Mouse (Mus musculus) kidney, embryonic 15.5 days (tissue): ENCODE results near the gene Slc44a3. TPM values are rescaled to one million over a fixed set of nuclear protein-coding genes. Genes with fewer than 3 reads are reported as not detected.

ENCODE experiments used
- ATAC-seq: fragments of 200-750 bp; cut with Nextera tagmentation; replicated peaks from 2 replicates; pipeline ENCODE4 v1.8.0; 2017; ENCODE audit warnings: moderate TSS enrichment; ENCODE audit not compliant: low FRiP score
- H3K27ac ChIP-seq: fragments of 300-500 bp; sonication (generic); 2 replicates; pipeline ENCODE4 v1.5.1; 2015; ENCODE audit warnings: mild to moderate bottlenecking, inconsistent platforms
- H3K27me3 ChIP-seq: fragments of 300-500 bp; sonication (generic); 2 replicates; pipeline ENCODE4 v1.6.1; 2015; ENCODE audit warnings: inconsistent platforms
- H3K36me3 ChIP-seq: fragments of 300-500 bp; sonication (generic); 2 replicates; pipeline ENCODE4 v1.6.1; 2015; ENCODE audit warnings: inconsistent platforms
- H3K4me1 ChIP-seq: fragments of 300-500 bp; sonication (generic); 2 replicates; pipeline ENCODE4 v1.6.1; 2015; ENCODE audit warnings: inconsistent platforms
- H3K4me2 ChIP-seq: fragments of 300-500 bp; sonication (generic); 2 replicates; pipeline ENCODE4 v1.6.1; 2015; ENCODE audit warnings: moderate library complexity, mild to moderate bottlenecking, inconsistent platforms
- H3K4me3 ChIP-seq: fragments of 300-500 bp; sonication (generic); replicated peaks from 2 replicates; pipeline ENCODE4 v1.5.1; 2015; ENCODE audit warnings: mild to moderate bottlenecking, inconsistent platforms
- H3K9ac ChIP-seq: fragments of 300-500 bp; sonication (generic); 2 replicates; pipeline ENCODE4 v1.6.1; 2015; ENCODE audit warnings: mild to moderate bottlenecking, inconsistent platforms
- H3K9me3 ChIP-seq: fragments of 300-500 bp; sonication (generic); replicated peaks from 2 replicates; pipeline ENCODE4 v1.6.1; 2016; ENCODE audit warnings: inconsistent platforms
- WGBS: fragments of 180-500 bp; shearing (Covaris S2); methylation state at CpG from one replicate; pipeline ENCODE4 v1.1.7; 2015; ENCODE audit warnings: mixed read lengths; 5-methylcytosine and 5-hydroxymethylcytosine counted together
- polyA plus RNA-seq: library from polyadenylated mRNA; unstranded; fragments of >200 nt; fragmentation: Nextera tagmentation; extraction: Ambion mirVana; gene quantifications from 2 replicates; pipeline ENCODE4 v1.2.1, GENCODE M21; 2015

Gene Slc44a3
- polyA plus RNA-seq, 1 experiment from 2014 or later, result 7.2 TPM

DNA sequence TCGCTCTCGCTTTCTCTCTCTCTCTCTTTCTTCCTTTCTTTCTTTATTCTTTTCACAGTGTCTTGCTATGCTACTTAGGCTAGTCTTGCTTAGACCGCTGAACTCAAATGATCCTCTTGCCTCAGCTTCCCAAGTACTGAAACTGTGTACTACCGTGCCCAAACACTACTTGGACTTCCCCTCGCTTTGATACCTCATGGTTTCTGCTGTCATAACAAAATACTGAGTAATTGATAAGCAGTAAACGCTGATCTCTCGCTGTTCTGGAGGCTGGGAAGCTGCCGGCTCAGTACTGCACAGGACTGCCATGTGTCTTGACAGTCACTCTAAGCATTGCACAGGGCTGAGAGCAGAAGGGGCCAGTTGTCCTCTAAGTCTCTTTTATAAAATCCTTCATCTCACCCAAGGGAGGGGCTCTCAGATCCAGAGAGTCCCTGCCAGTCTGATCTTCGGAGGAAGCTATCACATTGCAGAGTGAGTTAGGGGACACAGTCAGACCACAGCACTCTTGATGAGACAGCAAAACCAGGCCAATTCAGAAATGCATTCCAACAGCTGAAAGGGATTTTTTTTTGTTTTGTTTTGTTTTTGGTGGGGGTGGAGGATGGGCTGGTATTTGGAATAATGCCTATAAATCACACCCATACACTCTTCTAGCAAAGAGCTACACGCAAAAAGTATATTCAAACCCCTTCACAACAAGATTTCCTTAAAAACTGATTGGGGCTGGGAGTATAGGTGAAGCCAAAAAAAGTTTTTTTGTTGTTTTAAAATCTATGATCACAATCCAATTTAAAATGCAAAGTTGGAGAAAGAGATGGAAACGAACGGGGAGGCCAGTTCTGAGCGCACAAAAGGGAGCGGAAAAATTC, 114.6 kb downstream of the Slc44a3 start:
- peaks cover 18% of the 10 kb centered on the region for H3K4me1 ChIP-seq
- H3K9me3 ChIP-seq, result no peaks in the 10 kb centered on the region
- H3K27ac ChIP-seq, result 0 out of 2 replicates have a peak overlapping the region, but pooled peaks have one; percentile 34
- no peak overlapping the region for H3K4me3 ChIP-seq
- no peaks in the 10 kb centered on the region for H3K27me3 ChIP-seq
- no peaks in the 10 kb centered on the region for H3K36me3 ChIP-seq
- no peak for ATAC-seq
- H3K9ac ChIP-seq, result no peak overlapping the region
- 70% methylated on average over 14 of the region's 14 CpGs for WGBS
- H3K4me2 ChIP-seq, result no peak overlapping the region

DNA sequence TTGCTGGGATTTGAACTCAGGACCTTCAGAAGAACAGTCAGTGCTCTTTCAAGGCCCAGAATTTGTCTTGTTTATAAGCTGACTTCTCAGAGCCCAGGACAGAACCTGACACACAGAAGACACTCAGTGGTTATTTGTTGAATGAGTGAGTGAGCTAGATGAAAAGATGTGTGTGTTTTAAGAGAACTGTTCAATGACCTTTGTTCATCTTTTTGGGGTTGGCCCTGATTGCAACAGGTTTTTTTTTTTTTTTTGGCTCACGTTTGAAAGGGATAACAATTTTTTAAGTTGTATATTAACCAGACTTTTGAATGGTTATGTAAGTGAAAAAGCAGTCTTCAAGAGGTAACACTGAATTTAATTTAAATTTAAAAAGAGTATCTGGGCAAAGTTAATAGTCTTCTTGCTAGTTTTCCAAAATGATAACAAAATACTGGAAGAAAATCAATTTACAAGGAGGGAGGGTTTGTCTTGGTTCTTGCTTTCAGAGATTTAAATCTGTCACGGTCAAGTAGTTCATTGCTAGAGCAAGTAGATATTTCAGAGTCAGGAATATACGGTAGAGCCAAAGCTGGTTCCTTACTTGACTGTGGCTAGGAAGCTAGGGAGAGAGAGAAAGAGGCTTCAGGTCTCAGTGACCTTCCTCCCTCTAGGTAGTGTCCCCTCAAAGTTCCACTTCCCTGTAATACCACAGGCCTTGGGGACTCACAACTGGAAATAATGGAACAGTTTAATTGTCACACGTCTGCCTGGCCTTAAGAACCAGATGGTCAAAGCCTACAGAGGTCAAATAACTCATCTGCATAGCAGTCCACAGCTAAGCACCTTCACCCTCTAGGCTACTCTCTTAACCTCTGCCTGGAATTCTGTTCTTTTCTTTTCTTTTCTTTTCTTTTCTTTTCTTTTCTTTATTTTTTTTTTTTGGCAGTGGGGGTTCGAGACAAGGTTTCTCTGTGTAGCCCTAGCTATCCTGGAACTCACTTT, 115.7 kb downstream of the Slc44a3 start:
- no peak overlapping the region for H3K27ac ChIP-seq
- H3K4me2 ChIP-seq, result no peak overlapping the region
- no peaks in the 10 kb centered on the region for H3K27me3 ChIP-seq
- H3K36me3 ChIP-seq, result no peaks in the 10 kb centered on the region
- WGBS, result 58% methylated on average over 5 of the region's 5 CpGs
- peaks cover 18% of the 10 kb centered on the region for H3K4me1 ChIP-seq
- no peaks in the 10 kb centered on the region for H3K9me3 ChIP-seq
- H3K9ac ChIP-seq, result no peak overlapping the region
- H3K4me3 ChIP-seq, result no peak overlapping the region
- ATAC-seq, result no peak

- ATAC-seq, result no peak
- Histone ChIP-seq H3K4me1 (no peaks in the 10 kb centered on the region), H3K4me3 (no peak overlapping the region), H3K27me3 (no peaks in the 10 kb centered on the region), H3K9me3 (no peaks in the 10 kb centered on the region), H3K36me3 (no peaks in the 10 kb centered on the region), H3K9ac (no peak overlapping the region), H3K27ac (no peak overlapping the region), H3K4me2 (no peak overlapping the region)
- WGBS, result 51% methylated on average over 6 of the region's 6 CpGs
Measured at GRCm38 (mm10) chr3:121411450-121411849, 120.8 kb downstream of the Slc44a3 start.

Other genes with a start within 250 kb of the Slc44a3 start
- gene Tmem56, start 249.3 kb downstream of the Slc44a3 start, polyA plus RNA-seq, result 1.6 and 1.7 TPM in 2 replicates
- gene Alg14, start 240.6 kb downstream of the Slc44a3 start, polyA plus RNA-seq, result 38.9 and 41.5 TPM in 2 replicates
- gene Cnn3, start 105.9 kb downstream of the Slc44a3 start, polyA plus RNA-seq, result 607 and 612 TPM in 2 replicates
- not detected in 2 replicates for gene 4930432M17Rik, start 138.4 kb upstream of the Slc44a3 start, polyA plus RNA-seq
- 16.7 and 17.4 TPM in 2 replicates for gene F3, start 191.1 kb upstream of the Slc44a3 start, polyA plus RNA-seq